Mouse (Mus musculus): ENCODE results near the gene Ccr5.

The Ccr5 gene

GRCm38 (mm10) chr9:124143678-124144077, 22.3 kb downstream of the Ccr5 start:
- DNase-seq = no peak

DNA sequence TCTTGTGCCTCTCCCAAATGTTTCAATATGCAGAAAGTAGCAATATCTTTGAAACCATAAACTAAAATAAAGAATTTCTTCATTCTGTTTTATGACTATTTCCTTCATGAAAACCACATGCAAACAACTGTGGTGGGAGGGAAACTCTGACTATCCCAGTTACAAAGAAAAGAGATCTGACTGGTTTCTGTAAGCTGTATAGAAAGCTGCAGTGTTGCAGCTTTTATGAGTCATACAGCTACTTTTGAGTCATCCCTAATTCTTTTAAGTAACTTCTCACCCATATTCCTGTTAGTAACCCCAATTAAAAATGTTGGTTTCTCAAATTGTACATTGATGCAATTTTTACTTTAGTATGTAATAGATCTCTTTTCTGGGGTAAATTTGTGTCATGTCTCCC, 25.0 kb downstream of the Ccr5 start:
- DNase-seq = no peak
